Mouse (Mus musculus): ENCODE measurements around the gene Pla1a.

Gene Pla1a

GRCm38 (mm10) chr16:38369000-38369399, 63.9 kb downstream of the Pla1a start:
- no peak for DNase-seq (ENCODE audit: low spot score)

GRCm38 (mm10) chr16:38368336-38368735, 64.6 kb downstream of the Pla1a start:
- DNase-seq (ENCODE audit: low spot score): no peak

GRCm38 (mm10) chr16:38366231-38366630, 66.7 kb downstream of the Pla1a start:
- no peak for DNase-seq (ENCODE audit: low spot score)

- no peak for DNase-seq (ENCODE audit: low spot score)
These were observed 67.6 kb downstream of the Pla1a start for GRCm38 (mm10) chr16:38365390-38365789.

- DNase-seq (ENCODE audit: low spot score): no peak
These were observed 69.3 kb downstream of the Pla1a start for GRCm38 (mm10) chr16:38363657-38364056.

GRCm38 (mm10) chr16:38363256-38363595, 69.7 kb downstream of the Pla1a start:
- DNase-seq (ENCODE audit: low spot score): no peak

GRCm38 (mm10) chr16:38362493-38363255, 70.3 kb downstream of the Pla1a start:
- no peak for DNase-seq (ENCODE audit: low spot score)

GRCm38 (mm10) chr16:38361933-38362332, 71.0 kb downstream of the Pla1a start, which contains the start of gene Popdc2:
TSS of gene Popdc2 (plus strand) at chr16:38362209.
- DNase-seq (ENCODE audit: low spot score): peak; percentile 63

GRCm38 (mm10) chr16:38360317-38360716, 72.6 kb downstream of the Pla1a start:
- no peak for DNase-seq (ENCODE audit: low spot score)

GRCm38 (mm10) chr16:38359857-38360256, 73.1 kb downstream of the Pla1a start:
- DNase-seq (ENCODE audit: low spot score): no peak

GRCm38 (mm10) chr16:38359241-38359640, 73.7 kb downstream of the Pla1a start:
- no peak for DNase-seq (ENCODE audit: low spot score)

- DNase-seq (ENCODE audit: low spot score): no peak
These were observed 74.6 kb downstream of the Pla1a start for GRCm38 (mm10) chr16:38358256-38358812.

GRCm38 (mm10) chr16:38354185-38354913, 78.6 kb downstream of the Pla1a start:
- no peak for DNase-seq (ENCODE audit: low spot score)

- no peak for DNase-seq (ENCODE audit: low spot score)
These were observed 79.3 kb downstream of the Pla1a start for GRCm38 (mm10) chr16:38353642-38354041.

GRCm38 (mm10) chr16:38352851-38353250, 80.1 kb downstream of the Pla1a start:
- DNase-seq (ENCODE audit: low spot score): no peak

- no peak for DNase-seq (ENCODE audit: low spot score)
These were observed 80.9 kb downstream of the Pla1a start for GRCm38 (mm10) chr16:38352031-38352430.

GRCm38 (mm10) chr16:38350939-38351338, 82.0 kb downstream of the Pla1a start:
- no peak for DNase-seq (ENCODE audit: low spot score)

- peak; percentile 77 for DNase-seq (ENCODE audit: low spot score)
These were observed 82.5 kb downstream of the Pla1a start for GRCm38 (mm10) chr16:38350361-38350855.

GRCm38 (mm10) chr16:38349881-38350280, 83.1 kb downstream of the Pla1a start:
- no peak for DNase-seq (ENCODE audit: low spot score)

- DNase-seq (ENCODE audit: low spot score): no peak
These were observed 84.7 kb downstream of the Pla1a start for GRCm38 (mm10) chr16:38348217-38348761.

- DNase-seq (ENCODE audit: low spot score): no peak
These were observed 85.4 kb downstream of the Pla1a start for GRCm38 (mm10) chr16:38347588-38347987.

- DNase-seq (ENCODE audit: low spot score): peak; percentile 92
These were observed 86.2 kb downstream of the Pla1a start, which contains the start of the genes Cox17 and Gm21987 for GRCm38 (mm10) chr16:38346529-38347325. TSS of gene Cox17 (plus strand) at chr16:38346991. TSS of gene Gm21987 (plus strand) at chr16:38347040.
